Comparison of ENCODE assay signal across 11 mouse cellular contexts in genomic region chr13:38129492-38129891, GRCm38 (mm10).
"Had no signal": no experiment of that assay in that cellular context is flagged by ENCODE, and none has a peak within 500 bp of the region (broad histone marks: within the 10 kb centered on the region; RNA-seq: fewer than 3 reads in every experiment).

No protein-coding gene starts in this region.

- DNase-seq: kidney, postnatal 25 days; layer of hippocampus, postnatal 36 days; left cerebral cortex, postnatal 4 days; liver, postnatal 0 days; lung, embryonic 14.5 days; retina, postnatal 1 day; right cerebral cortex, postnatal 25 days; spleen, adult 18-20 months; thymus, postnatal 25 days had no signal

- ATAC-seq: liver, postnatal 0 days; lung, postnatal 0 days; midbrain, embryonic 15.5 days had no signal
